Mouse (Mus musculus) kidney, embryonic 16.5 days (tissue): ENCODE results near the gene Bglap3. TPM values are rescaled to one million over a fixed set of nuclear protein-coding genes. Genes with fewer than 3 reads are reported as not detected.
A peak's percentile ranks its signal among the peaks of the same experiment; 100 is the strongest.
"Not testable (repeated sequence)": the region's sequence is repeated elsewhere in the genome, so short reads cannot be mapped to it uniquely, and the experiment has no call there.

ENCODE experiments used
- ATAC-seq: fragments of 200-750 bp; cut with Nextera tagmentation; 2 replicates; pipeline ENCODE4 v1.8.0; 2017; ENCODE audit warnings: moderate TSS enrichment; ENCODE audit not compliant: low FRiP score, low TSS enrichment
- H3K27ac ChIP-seq: fragments of 300-500 bp; sonication (generic); 2 replicates; pipeline ENCODE4 v1.5.1; 2014; ENCODE audit warnings: low read length
- H3K27me3 ChIP-seq: fragments of 300-500 bp; sonication (generic); 2 replicates; pipeline ENCODE4 v1.6.1; 2014; ENCODE audit warnings: low read length, control low read depth, mixed read lengths; ENCODE audit not compliant: insufficient read depth
- H3K36me3 ChIP-seq: fragments of 300-500 bp; sonication (generic); 2 replicates; pipeline ENCODE4 v1.6.1; 2014; ENCODE audit warnings: low read length, control low read depth, mixed read lengths; ENCODE audit not compliant: insufficient read depth
- H3K4me1 ChIP-seq: fragments of 300-500 bp; sonication (generic); 2 replicates; pipeline ENCODE4 v1.6.1; 2014; ENCODE audit warnings: low read length, control low read depth, mixed read lengths; ENCODE audit not compliant: insufficient read depth
- H3K4me2 ChIP-seq: fragments of 300-500 bp; sonication (generic); replicated peaks from 2 replicates; pipeline ENCODE4 v1.6.1; 2014; ENCODE audit warnings: low read depth, low read length
- H3K4me3 ChIP-seq: fragments of 300-500 bp; sonication (generic); 2 replicates; pipeline ENCODE4 v1.5.1; 2014; ENCODE audit warnings: mild to moderate bottlenecking, low read length
- H3K9ac ChIP-seq: fragments of 300-500 bp; sonication (generic); replicated peaks from 2 replicates; pipeline ENCODE4 v1.6.1; 2014; ENCODE audit warnings: low read length
- H3K9me3 ChIP-seq: fragments of 300-500 bp; sonication (generic); 2 replicates; pipeline ENCODE4 v1.6.1; 2016; ENCODE audit warnings: low read length, control low read depth
- WGBS: fragments of 180-500 bp; shearing (Covaris S2); extraction: QIAGEN DNeasy Blood & Tissue Kit; methylation state at CpG from one replicate; pipeline ENCODE4 v1.1.7; 2014; 5-methylcytosine and 5-hydroxymethylcytosine counted together
- polyA plus RNA-seq: library from polyadenylated mRNA; unstranded; fragments of >200 nt; fragmentation: Nextera tagmentation; extraction: Ambion mirVana; gene quantifications from 2 replicates; pipeline ENCODE4 v1.2.1, GENCODE M21; 2015

Gene Bglap3
- 0.22 and 0.71 TPM in 2 replicates for polyA plus RNA-seq

GRCm38 (mm10) chr3:88372643-88373042, at the start of gene Bglap3:
Bglap3 (minus strand) TSS chr3:88372743.
- WGBS, result 92% methylated on average over 9 of the region's 9 CpGs
- not testable (repeated sequence) for H3K9ac ChIP-seq, H3K36me3 ChIP-seq, H3K9me3 ChIP-seq, H3K4me1 ChIP-seq, H3K27ac ChIP-seq, H3K4me3 ChIP-seq, H3K4me2 ChIP-seq, ATAC-seq, H3K27me3 ChIP-seq

GRCm38 (mm10) chr3:88422020-88422720, 49.6 kb upstream of the Bglap3 start:
- 44% methylated on average over 9 of the region's 9 CpGs for WGBS

GRCm38 (mm10) chr3:88420771-88421170, 48.2 kb upstream of the Bglap3 start:
- ATAC-seq, result no peak
- WGBS, result 90% methylated on average over 19 of the region's 19 CpGs

More at GRCm38 (mm10) chr3:88422020-88422720, 49.6 kb upstream of the Bglap3 start:
- Histone ChIP-seq H3K4me1 (peaks cover 16% of the 10 kb centered on the region), H3K36me3 (peaks cover 31% of the 10 kb centered on the region), H3K9me3 (no peaks in the 10 kb centered on the region), H3K4me2 (no peak overlapping the region), H3K9ac (peak overlapping the region; percentile 42; the same call in 1 of the 2 replicates), H3K27ac (no peak overlapping the region), H3K27me3 (no peaks in the 10 kb centered on the region), H3K4me3 (no peak overlapping the region)
- no peak for ATAC-seq

GRCm38 (mm10) chr3:88418016-88418415, 45.5 kb upstream of the Bglap3 start:
- peaks cover 52% of the 10 kb centered on the region for H3K36me3 ChIP-seq
- ATAC-seq, result no peak
- 68% methylated on average over 6 of the region's 6 CpGs for WGBS

More at GRCm38 (mm10) chr3:88420771-88421170, 48.2 kb upstream of the Bglap3 start:
- Histone ChIP-seq H3K27me3 (no peaks in the 10 kb centered on the region), H3K4me3 (no peak overlapping the region), H3K4me2 (no peak overlapping the region), H3K9ac (no peak overlapping the region), H3K36me3 (peaks cover 44% of the 10 kb centered on the region), H3K27ac (no peak overlapping the region), H3K9me3 (no peaks in the 10 kb centered on the region), H3K4me1 (peaks cover 16% of the 10 kb centered on the region)

GRCm38 (mm10) chr3:88415668-88416067, 43.1 kb upstream of the Bglap3 start:
- Histone ChIP-seq H3K27ac (no peak overlapping the region), H3K9me3 (no peaks in the 10 kb centered on the region), H3K9ac (no peak overlapping the region), H3K4me2 (no peak overlapping the region), H3K4me3 (no peak overlapping the region), H3K27me3 (no peaks in the 10 kb centered on the region), H3K4me1 (peaks cover 7% of the 10 kb centered on the region; the same call in 1 of the 2 replicates), H3K36me3 (peaks cover 54% of the 10 kb centered on the region)
- no peak for ATAC-seq
- 89% methylated on average over 4 of the region's 4 CpGs for WGBS

More at GRCm38 (mm10) chr3:88418016-88418415, 45.5 kb upstream of the Bglap3 start:
- H3K4me1 ChIP-seq, result peaks cover 4% of the 10 kb centered on the region; the same call in 1 of the 2 replicates
- H3K27ac ChIP-seq, result no peak overlapping the region
- H3K9me3 ChIP-seq, result no peaks in the 10 kb centered on the region
- H3K4me3 ChIP-seq, result no peak overlapping the region
- no peak overlapping the region for H3K9ac ChIP-seq
- no peak overlapping the region for H3K4me2 ChIP-seq
- no peaks in the 10 kb centered on the region for H3K27me3 ChIP-seq

GRCm38 (mm10) chr3:88412636-88413035, 40.1 kb upstream of the Bglap3 start:
- no peak overlapping the region for H3K27ac ChIP-seq
- no peak overlapping the region for H3K9ac ChIP-seq
- H3K36me3 ChIP-seq, result peaks cover 30% of the 10 kb centered on the region
- H3K9me3 ChIP-seq, result no peaks in the 10 kb centered on the region
- no peak overlapping the region for H3K4me3 ChIP-seq
- ATAC-seq, result no peak
- 85% methylated on average over 11 of the region's 11 CpGs for WGBS
- no peak overlapping the region for H3K4me2 ChIP-seq
- H3K27me3 ChIP-seq, result no peaks in the 10 kb centered on the region
- peaks cover 18% of the 10 kb centered on the region for H3K4me1 ChIP-seq

- Histone ChIP-seq H3K9ac (no peak overlapping the region), H3K36me3 (peaks cover 25% of the 10 kb centered on the region), H3K27ac (no peak overlapping the region), H3K4me1 (peaks cover 26% of the 10 kb centered on the region), H3K4me2 (no peak overlapping the region), H3K4me3 (no peak overlapping the region), H3K9me3 (no peaks in the 10 kb centered on the region), H3K27me3 (no peaks in the 10 kb centered on the region)
- no peak for ATAC-seq
- 92% methylated on average over 4 of the region's 4 CpGs for WGBS
Observed at GRCm38 (mm10) chr3:88411681-88412080, 39.1 kb upstream of the Bglap3 start.

GRCm38 (mm10) chr3:88410645-88411031, 38.1 kb upstream of the Bglap3 start:
- no peak; the same call in 1 of the 2 replicates for ATAC-seq
- Histone ChIP-seq H3K27me3 (no peaks in the 10 kb centered on the region), H3K27ac (peak overlapping the region; percentile 98), H3K9me3 (no peaks in the 10 kb centered on the region), H3K9ac (peak overlapping the region; percentile 92), H3K4me3 (peak overlapping the region; percentile 76), H3K4me1 (peaks cover 30% of the 10 kb centered on the region), H3K4me2 (peak overlapping the region; percentile 51), H3K36me3 (peaks cover 17% of the 10 kb centered on the region)
- 24% methylated on average over 7 of the region's 7 CpGs for WGBS

- Histone ChIP-seq H3K4me1 (peaks cover 30% of the 10 kb centered on the region), H3K27ac (peak within 1 kb of the TSS; percentile 98), H3K9ac (peak within 1 kb of the TSS; percentile 92), H3K9me3 (no peaks in the 10 kb centered on the region), H3K4me3 (peak within 1 kb of the TSS; percentile 76), H3K27me3 (no peaks in the 10 kb centered on the region), H3K36me3 (peaks cover 13% of the 10 kb centered on the region), H3K4me2 (peak within 1 kb of the TSS; percentile 51)
- under 1% methylated on average over 54 of the region's 54 CpGs for WGBS
- peak; percentile 92 for ATAC-seq
Observed at GRCm38 (mm10) chr3:88409741-88410644, 37.5 kb upstream of the Bglap3 start, which contains the start of gene Pmf1. Pmf1 (minus strand) TSS chr3:88410331.
